9 mouse cellular contexts compared by ENCODE assay signal in the genomic region with DNA sequence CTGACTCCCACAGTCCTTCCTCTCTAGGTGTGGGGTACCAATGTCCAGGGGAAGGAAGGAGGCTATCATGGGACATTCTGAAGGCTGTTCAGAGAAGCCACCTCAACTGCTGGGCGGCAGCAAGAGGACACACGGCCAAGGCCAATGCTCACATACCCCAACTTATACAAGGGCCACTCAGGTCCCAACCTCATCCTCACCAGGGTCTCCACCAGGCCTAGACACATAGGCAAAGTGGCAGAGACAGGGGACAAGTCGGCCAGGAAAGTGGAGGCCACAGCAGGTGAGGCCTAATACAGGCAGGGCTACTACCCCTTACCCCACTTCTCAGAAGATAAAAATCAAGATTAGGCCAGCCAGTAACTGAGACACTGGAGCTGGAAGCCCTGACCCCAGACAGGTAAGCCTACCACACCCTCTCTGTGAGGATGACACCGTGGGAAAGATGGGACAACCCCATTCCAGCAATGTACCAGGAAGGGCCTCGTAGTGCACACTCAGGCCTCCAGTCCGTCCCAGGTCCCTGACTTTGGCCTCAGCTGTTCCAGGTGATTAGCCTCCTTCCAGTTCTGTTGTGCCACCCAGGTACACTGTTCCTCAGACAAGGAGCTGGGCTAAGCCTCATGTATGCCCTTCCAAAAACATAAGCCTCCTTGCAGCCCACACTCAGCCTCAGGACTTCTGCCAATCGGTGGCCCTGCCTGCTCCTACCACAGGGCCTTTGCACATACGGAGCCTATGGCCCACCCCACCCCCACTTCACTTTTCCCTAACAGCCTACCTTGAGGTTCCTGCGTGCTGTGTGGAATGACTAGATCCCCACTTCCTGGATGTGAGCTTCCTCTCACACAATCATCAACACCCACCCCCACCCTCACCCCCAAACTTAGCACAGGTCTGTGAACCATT. TPM values are rescaled to one million over a fixed set of nuclear protein-coding genes. Genes with fewer than 3 reads are reported as not detected.
DNase-seq lines count a peak whose midpoint lies in the region; ATAC-seq lines count a peak whose summit lies in the region.
"Had no signal": no experiment of that assay in that cellular context is flagged by ENCODE, and none has a peak within 500 bp of the region (broad histone marks: within the 10 kb centered on the region; RNA-seq: fewer than 3 reads in every experiment).

No protein-coding gene starts in this region.

- H3K27me3 ChIP-seq in megakaryocyte, embryonic 14.5 days (replicated peaks): no peaks in the 10 kb centered on the region
- H3K27me3 ChIP-seq in limb, embryonic 13.5 days: no peaks in the 10 kb centered on the region
- H3K27me3 ChIP-seq in stomach, embryonic 14.5 days (ENCODE audit: control insufficient read depth, insufficient read depth, low read length): no peaks in the 10 kb centered on the region

- H3K9ac ChIP-seq in limb, embryonic 13.5 days: peak overlapping the region; percentile 91
- H3K9ac ChIP-seq in stomach, embryonic 14.5 days (replicated peaks; ENCODE audit: low read depth, low read length): no peak overlapping the region

- ATAC-seq in megakaryocyte, adult 5-6 weeks (ENCODE audit: poor library complexity, severe bottlenecking): no peak
- ATAC-seq in limb, embryonic 13.5 days (ENCODE audit: low FRiP score, low read depth): no peak
- no peak for ATAC-seq in stomach, embryonic 14.5 days (ENCODE audit: insufficient number of reproducible peaks, insufficient read depth, low FRiP score, low read depth)

- no peak overlapping the region for H3K27ac ChIP-seq in limb, embryonic 13.5 days
- no peak overlapping the region for H3K27ac ChIP-seq in stomach, embryonic 14.5 days (ENCODE audit: low read length)

- WGBS in limb, embryonic 13.5 days: 87% methylated on average over 9 of the region's 9 CpGs
- 88% methylated on average over 9 of the region's 9 CpGs for WGBS in stomach, embryonic 14.5 days

- peak; percentile 94 for DNase-seq in heart, adult 11 months
- DNase-seq in heart, adult 9 months (ENCODE audit: low spot score in 2 of 2): no peak
- DNase-seq in c-Kit-positive CD71-positive TER-119-positive erythroid progenitor cells, embryonic 14.5 days (ENCODE audit: low spot score): no peak
- DNase-seq in layer of hippocampus, postnatal 36 days: no peak
- DNase-seq: adrenal gland, postnatal 36 days had no signal

- H3K4me1 ChIP-seq in megakaryocyte, embryonic 14.5 days: peaks cover 90% of the 10 kb centered on the region
- peaks cover 44% of the 10 kb centered on the region for H3K4me1 ChIP-seq in limb, embryonic 13.5 days
- H3K4me1 ChIP-seq in stomach, embryonic 14.5 days (ENCODE audit: control insufficient read depth, insufficient read depth, low read length): peaks cover 16% of the 10 kb centered on the region; the same call in 1 of the 2 replicates

- peak overlapping the region; percentile 95 for H3K4me3 ChIP-seq in megakaryocyte, embryonic 14.5 days (replicated peaks)
- H3K4me3 ChIP-seq in limb, embryonic 13.5 days: peak overlapping the region; percentile 78; the same call in 1 of the 2 replicates
- H3K4me3 ChIP-seq in stomach, embryonic 14.5 days (ENCODE audit: low read depth, low read length): no peak overlapping the region

- peak overlapping the region; percentile 91 for H3K4me2 ChIP-seq in limb, embryonic 13.5 days (replicated peaks)
- H3K4me2 ChIP-seq in stomach, embryonic 14.5 days (replicated peaks; ENCODE audit: low read depth, low read length): peak overlapping the region; percentile 98; the same call in 1 of the 2 replicates

- peaks cover 6% of the 10 kb centered on the region for H3K9me3 ChIP-seq in megakaryocyte, embryonic 14.5 days
- peaks cover 5% of the 10 kb centered on the region; the same call in 1 of the 2 replicates for H3K9me3 ChIP-seq in limb, embryonic 13.5 days
- peaks cover 4% of the 10 kb centered on the region; the same call in 1 of the 2 replicates for H3K9me3 ChIP-seq in stomach, embryonic 14.5 days (ENCODE audit: control insufficient read depth, low read depth, low read length)

- peaks cover 53% of the 10 kb centered on the region for H3K36me3 ChIP-seq in megakaryocyte, embryonic 14.5 days (replicated peaks; ENCODE audit: low read length)
- H3K36me3 ChIP-seq in limb, embryonic 13.5 days: peaks cover 22% of the 10 kb centered on the region
- peaks cover 12% of the 10 kb centered on the region; the same call in 1 of the 2 replicates for H3K36me3 ChIP-seq in stomach, embryonic 14.5 days (ENCODE audit: control insufficient read depth, insufficient read depth, low read length)

RNA-seq across cellular contexts. Expression of a gene that starts 2.5 kb away (rescaled TPM):
- 1,561 and 3,509 TPM in 2 replicates for polyA plus RNA-seq in megakaryocyte, embryonic 14.5 days (2012; ENCODE audit: insufficient read depth, low replicate concordance)
- 35.7 and 38.2 TPM in 2 replicates for total RNA-seq in megakaryocyte, adult 5-6 weeks (2015)
- 61.3 and 76.1 TPM in 2 replicates for total RNA-seq in megakaryocyte, adult 5-6 weeks (2017)
- 115 and 131 TPM in 2 replicates for polyA plus RNA-seq in limb, embryonic 13.5 days (2015; fragmentation: Nextera tagmentation; extraction: Ambion mirVana)
- 121 and 122 TPM in 2 replicates for polyA plus RNA-seq in stomach, embryonic 14.5 days (2014; fragmentation: Nextera tagmentation; extraction: Ambion mirVana)
- total RNA-seq in layer of hippocampus, postnatal 36 days (2021): 100 to 1,000 TPM; 276 to 279 TPM

RNA-seq across cellular contexts. Expression of a gene that starts 9.8 kb away (rescaled TPM):
- 19.0 and 34.7 TPM in 2 replicates for polyA plus RNA-seq in megakaryocyte, embryonic 14.5 days (2012; ENCODE audit: insufficient read depth, low replicate concordance)
- 62.2 and 64.6 TPM in 2 replicates for total RNA-seq in megakaryocyte, adult 5-6 weeks (2015)
- 29.3 and 33.8 TPM in 2 replicates for total RNA-seq in megakaryocyte, adult 5-6 weeks (2017)
- polyA plus RNA-seq in limb, embryonic 13.5 days (2015; fragmentation: Nextera tagmentation; extraction: Ambion mirVana): 1.9 and 2.3 TPM in 2 replicates
- 1.9 and 2.9 TPM in 2 replicates for polyA plus RNA-seq in stomach, embryonic 14.5 days (2014; fragmentation: Nextera tagmentation; extraction: Ambion mirVana)
- total RNA-seq in layer of hippocampus, postnatal 36 days (2021): 1 to 10 TPM in 1 of 2 experiments, under 1 TPM in 1; 0.33 to 1.0 TPM

RNA-seq across cellular contexts. Expression of a gene that starts 12.0 kb away (rescaled TPM):
- 165 and 201 TPM in 2 replicates for polyA plus RNA-seq in megakaryocyte, embryonic 14.5 days (2012; ENCODE audit: insufficient read depth, low replicate concordance)
- 11.8 and 11.9 TPM in 2 replicates for total RNA-seq in megakaryocyte, adult 5-6 weeks (2015)
- 13.9 and 15.7 TPM in 2 replicates for total RNA-seq in megakaryocyte, adult 5-6 weeks (2017)
- 162 and 165 TPM in 2 replicates for polyA plus RNA-seq in limb, embryonic 13.5 days (2015; fragmentation: Nextera tagmentation; extraction: Ambion mirVana)
- polyA plus RNA-seq in stomach, embryonic 14.5 days (2014; fragmentation: Nextera tagmentation; extraction: Ambion mirVana): 81.3 and 82.4 TPM in 2 replicates
- total RNA-seq in layer of hippocampus, postnatal 36 days (2021): 10 to 100 TPM; 42.9 to 54.3 TPM

RNA-seq across cellular contexts. Expression of a gene that starts 26.1 kb away (rescaled TPM):
- polyA plus RNA-seq in megakaryocyte, embryonic 14.5 days (2012; ENCODE audit: insufficient read depth, low replicate concordance): 2.5 and 4.5 TPM in 2 replicates
- not detected in 2 replicates for total RNA-seq in megakaryocyte, adult 5-6 weeks (2015)
- not detected in 2 replicates for total RNA-seq in megakaryocyte, adult 5-6 weeks (2017)
- polyA plus RNA-seq in limb, embryonic 13.5 days (2015; fragmentation: Nextera tagmentation; extraction: Ambion mirVana): 0.18 TPM in 1 of 2 replicates, not detected in the other
- polyA plus RNA-seq in stomach, embryonic 14.5 days (2014; fragmentation: Nextera tagmentation; extraction: Ambion mirVana): 0.17 and 0.24 TPM in 2 replicates
- not detected for total RNA-seq in layer of hippocampus, postnatal 36 days (2021)

RNA-seq across cellular contexts. Expression of a gene that starts 54.1 kb away (rescaled TPM):
- 10.2 and 10.5 TPM in 2 replicates for polyA plus RNA-seq in megakaryocyte, embryonic 14.5 days (2012; ENCODE audit: insufficient read depth, low replicate concordance)
- total RNA-seq in megakaryocyte, adult 5-6 weeks (2015): 5.7 and 6.8 TPM in 2 replicates
- 1.5 and 4.0 TPM in 2 replicates for total RNA-seq in megakaryocyte, adult 5-6 weeks (2017)
- 68.2 and 71.1 TPM in 2 replicates for polyA plus RNA-seq in limb, embryonic 13.5 days (2015; fragmentation: Nextera tagmentation; extraction: Ambion mirVana)
- 67.7 and 70.8 TPM in 2 replicates for polyA plus RNA-seq in stomach, embryonic 14.5 days (2014; fragmentation: Nextera tagmentation; extraction: Ambion mirVana)
- 10 to 100 TPM; 23.1 TPM for total RNA-seq in layer of hippocampus, postnatal 36 days (2021)

Comparison
In these comparisons a context has a peak if more than half of its experiments do, and no peak if none do; other contexts are left out.
1. RNA of a gene that starts 2.5 kb away (polyA plus RNA-seq): 1,561 to 3,509 TPM in megakaryocyte, embryonic 14.5 days; 115 to 131 TPM in limb, embryonic 13.5 days and 121 to 122 TPM in stomach, embryonic 14.5 days; every median in the first group is over 10 times any median in the second.